Mouse (Mus musculus) adipocyte (in vitro differentiated cells): Measurements from ENCODE around the gene Spata2l.
"Not testable (repeated sequence)": the region's sequence is repeated elsewhere in the genome, so short reads cannot be mapped to it uniquely, and the experiment has no call there.

Source experiments
- DNase-seq: peaks from one replicate; pipeline ENCODE4 v3.0.0-alpha.2; 2016; ENCODE audit warnings: low spot score

Spata2l gene

DNA sequence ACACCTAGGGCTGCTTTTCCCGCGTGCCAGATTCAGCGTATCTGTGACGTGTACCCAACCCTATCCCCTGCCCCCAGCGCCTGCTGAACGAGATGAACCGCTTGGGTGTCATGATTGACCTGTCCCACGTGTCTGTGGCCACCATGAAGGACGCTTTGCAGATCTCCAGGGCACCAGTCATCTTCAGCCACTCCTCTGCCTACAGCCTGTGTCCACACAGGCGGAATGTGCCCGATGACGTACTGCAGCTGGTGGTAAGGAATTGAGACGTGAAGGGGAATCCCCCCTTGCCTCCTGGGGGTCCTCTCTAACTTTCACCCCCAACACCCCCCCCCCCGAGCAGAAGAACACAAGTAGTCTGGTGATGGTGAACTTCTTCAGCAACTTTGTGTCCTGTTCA, 36.2 kb downstream of the Spata2l start:
- no peak for DNase-seq

DNA sequence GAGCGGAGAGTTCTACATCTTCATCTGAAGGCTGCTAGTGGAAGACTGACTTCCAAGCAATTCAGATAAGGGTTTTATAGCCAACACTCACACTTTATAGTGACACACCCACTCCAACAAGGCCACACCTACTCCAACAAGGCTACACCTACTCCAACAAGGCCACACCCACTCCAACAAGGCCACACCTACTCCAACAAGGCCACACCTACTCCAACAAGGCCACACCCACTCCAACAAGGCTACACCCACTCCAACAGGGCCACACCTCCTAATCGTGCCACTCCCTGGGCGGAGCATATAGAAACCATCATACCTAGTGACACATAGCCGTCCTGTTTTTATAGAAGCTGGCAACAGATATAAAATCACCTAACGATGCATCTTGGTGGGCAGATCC, 39.0 kb downstream of the Spata2l start:
- not testable (repeated sequence) for DNase-seq

DNA sequence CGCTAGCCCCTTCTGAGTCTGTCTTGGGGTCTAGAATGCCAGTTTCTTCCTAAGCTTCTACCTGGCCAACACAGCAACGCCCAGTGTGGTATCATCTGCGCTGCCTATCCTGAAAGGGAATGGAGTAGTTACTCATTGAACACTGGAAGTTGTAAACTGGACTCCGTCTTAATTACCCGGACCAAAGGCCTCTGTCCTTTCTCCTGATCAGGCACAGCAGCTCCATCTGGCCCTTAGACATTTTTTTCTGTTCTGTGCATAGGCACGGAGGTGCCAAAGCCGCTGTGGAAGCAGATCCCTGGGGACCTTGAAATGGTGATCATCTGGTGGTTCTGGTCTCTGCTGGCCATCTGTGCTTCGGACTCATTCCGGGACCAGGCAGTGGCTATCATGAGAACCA, 42.3 kb downstream of the Spata2l start:
- DNase-seq = no peak

DNA sequence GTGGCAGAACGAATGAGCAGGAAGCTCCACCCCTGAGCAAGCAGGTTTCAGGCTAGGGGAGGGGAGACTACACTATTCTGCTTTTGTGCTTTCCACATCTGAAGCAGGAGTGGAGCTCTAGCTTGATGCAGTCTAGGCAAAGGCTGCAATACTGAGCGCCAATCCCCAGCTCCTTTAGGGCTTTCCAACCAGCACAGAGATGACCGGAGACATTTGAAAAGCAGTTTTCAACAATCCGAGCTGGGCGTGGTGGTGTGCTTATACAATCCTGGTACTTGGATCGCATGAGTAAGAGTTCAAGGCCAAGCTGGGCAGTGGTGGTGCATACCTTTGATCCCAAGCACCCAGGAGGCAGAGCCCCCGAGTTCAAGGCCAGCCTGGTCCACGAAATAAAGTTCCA, 44.1 kb downstream of the Spata2l start:
- no peak for DNase-seq

DNA sequence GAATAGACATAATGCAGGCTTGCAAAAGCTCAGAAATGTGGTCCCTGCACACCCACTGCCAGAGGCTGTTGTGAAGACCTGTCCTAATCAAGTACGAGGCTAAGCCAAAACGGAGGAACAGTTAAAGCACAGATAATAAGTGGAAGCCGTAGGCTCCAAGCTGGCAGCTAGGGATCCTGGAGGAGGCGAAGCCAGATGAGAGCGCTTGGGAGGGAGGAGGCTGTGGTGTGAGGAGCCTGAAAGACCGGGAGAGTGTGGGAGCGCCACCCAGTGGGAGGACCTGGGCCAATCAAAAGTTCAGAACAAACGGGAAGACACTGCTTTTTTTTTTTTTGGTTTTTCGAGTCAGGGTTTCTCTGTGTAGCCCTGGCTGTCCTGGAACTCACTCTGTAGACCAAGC, 45.4 kb downstream of the Spata2l start:
- peak; percentile 89 for DNase-seq

DNA sequence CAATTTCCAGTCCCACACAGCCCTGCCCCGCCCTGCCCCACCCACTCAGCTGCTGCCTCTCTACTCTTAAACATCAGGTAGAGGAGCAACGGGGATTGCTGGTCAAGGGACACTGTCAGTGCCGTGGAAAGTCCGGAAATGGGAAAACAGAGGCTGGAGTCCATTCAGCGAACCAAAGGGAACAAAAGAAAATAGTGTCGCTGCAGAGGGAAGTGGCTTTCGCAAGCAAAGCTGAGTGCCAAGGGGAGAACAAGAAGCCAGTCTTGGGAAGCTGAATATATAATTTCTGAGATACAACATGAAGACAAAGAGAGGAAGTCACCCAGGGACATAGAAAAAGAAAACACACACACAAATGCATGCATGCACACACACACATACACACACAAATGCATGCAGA, 47.2 kb downstream of the Spata2l start:
- DNase-seq = peak; percentile 70

DNA sequence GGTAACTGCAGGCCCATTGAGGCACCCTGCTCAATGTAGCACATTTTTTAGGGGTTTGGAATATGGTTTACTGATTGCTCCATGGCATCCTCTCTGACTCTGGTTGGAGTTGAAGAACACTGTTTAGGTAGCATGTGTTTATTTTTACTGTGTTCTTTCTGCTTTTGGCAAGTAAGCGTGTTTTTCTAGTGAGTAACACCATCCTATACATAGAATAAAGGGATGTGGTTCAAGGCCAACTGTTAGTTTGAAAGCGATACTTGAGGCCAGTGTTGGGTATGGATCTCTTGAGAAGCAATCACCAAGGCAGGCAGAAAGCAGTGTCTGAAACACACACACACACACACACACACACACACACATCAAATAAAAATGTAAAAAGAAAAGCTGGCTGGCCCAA, 48.0 kb downstream of the Spata2l start:
- no peak for DNase-seq

DNA sequence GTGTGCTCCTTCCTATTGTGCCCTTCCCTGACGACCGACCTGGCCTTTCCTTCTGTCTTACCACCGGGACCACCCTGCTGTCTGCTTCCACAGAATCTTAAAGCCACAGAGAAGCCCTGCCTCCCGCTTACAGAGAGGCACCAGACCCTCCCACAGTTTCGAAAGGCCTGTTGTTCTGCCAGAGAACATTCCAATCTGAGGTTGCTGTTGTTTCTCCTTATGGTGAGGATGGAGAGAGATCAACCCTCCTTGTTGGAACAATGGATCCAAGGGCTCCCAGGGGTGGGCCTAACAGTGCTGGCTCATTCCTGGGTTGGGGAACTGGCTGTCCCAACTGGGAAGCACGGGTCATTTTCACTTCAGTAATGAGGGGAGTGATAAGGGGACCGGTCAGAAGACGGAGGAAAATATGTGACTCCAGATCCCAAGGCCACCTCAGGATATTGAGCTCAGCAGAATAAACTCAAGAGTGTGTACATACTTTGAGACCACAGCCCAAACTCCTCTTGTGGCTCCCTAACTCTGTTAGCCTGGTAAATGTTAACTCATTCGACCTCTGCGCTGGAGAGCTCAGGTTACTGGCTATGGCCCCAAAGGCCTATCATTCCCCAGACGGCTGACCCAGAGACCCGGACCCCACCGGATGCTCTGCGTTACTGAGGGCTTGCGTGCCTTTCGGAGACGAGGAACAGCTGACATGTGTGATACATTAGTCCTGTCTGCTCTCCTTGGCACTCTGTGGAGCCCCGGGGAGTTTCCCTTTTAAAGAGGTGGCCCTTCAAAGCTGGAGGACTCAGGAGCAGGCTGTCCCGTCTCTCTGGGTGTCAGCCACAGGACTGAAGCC, 50.2 kb downstream of the Spata2l start, which contains the start of gene Dpep1:
TSS of gene Dpep1 (plus strand) at position 677 of the 844 bp plus-strand sequence.
- peak; percentile 76 for DNase-seq

DNA sequence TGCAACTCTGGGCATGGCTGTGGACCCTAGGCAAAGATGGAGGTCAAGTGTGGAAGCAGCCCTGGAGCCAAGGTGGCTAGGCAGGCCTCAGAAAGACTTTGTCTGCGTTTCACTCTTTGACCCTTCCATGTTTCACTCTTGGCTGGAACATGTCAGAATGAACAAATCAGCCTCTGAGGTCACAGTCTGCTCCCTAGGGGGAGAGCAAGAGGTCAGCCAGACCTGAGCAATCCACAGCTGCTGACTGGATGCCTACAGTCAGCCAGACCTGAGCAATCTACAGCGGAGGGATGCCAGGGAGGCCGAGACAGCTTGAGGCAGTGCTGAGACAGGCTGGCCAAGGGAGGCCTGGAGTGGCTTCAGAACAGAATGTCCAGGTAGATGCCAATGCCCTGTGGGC, 54.6 kb downstream of the Spata2l start:
- peak; percentile 95 for DNase-seq
